Mouse (Mus musculus) adrenal gland, postnatal 25 days (tissue): ENCODE results near the gene P2rx6. TPM values are rescaled to one million over a fixed set of nuclear protein-coding genes. Genes with fewer than 3 reads are reported as not detected.
"Not testable (repeated sequence)": the region's sequence is repeated elsewhere in the genome, so short reads cannot be mapped to it uniquely, and the experiment has no call there.

ENCODE experiments used
- DNase-seq: peaks from one replicate; pipeline ENCODE4 v3.0.0; 2021; ENCODE audit warnings: mixed read lengths
- total RNA-seq: library from RNA; stranded (reverse); gene quantifications from 2 replicates; pipeline ENCODE4 v1.2.3, GENCODE M21; 2021

P2rx6 gene
- total RNA-seq, 1 experiment from 2014 or later: 0.61 TPM

DNA sequence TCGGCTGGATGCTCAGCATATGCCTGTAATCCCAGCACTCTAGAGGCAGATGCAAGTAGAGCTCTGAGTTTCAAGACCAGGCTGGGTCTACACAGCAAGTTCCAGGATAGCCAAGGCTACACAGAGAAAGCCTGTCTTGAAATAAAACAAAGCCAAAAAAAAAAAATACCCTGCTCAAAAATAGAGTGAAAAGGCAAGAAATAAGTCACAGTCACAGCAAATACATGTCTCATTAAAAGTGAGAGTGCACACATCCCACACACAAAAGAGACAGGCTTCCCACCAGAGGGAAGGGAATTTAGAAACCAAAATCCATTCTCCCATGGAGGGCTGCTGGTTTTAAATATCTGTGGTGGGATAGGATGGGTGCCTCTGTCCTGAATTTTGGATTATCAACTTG lies 1.9 kb downstream of the P2rx6 start:
- DNase-seq: no peak

DNA sequence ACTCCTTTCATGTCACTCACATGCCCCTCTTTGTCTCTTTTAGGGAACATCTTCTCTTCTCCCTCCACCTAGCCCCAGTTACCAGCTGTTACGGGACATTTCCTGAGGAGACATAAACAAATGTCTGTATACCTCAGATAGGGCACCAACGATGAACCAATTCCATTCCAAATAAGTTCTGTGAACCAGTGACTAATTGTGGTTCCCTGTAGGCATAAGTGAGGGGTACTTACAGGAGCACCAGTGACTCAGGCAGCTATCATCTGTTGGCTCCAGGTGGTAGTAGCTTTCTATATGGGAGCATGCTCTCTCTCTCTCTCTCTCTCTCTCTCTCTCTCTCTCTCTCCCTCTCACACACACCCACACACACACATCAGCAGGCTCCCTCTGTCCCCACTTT lies 2.5 kb downstream of the P2rx6 start:
- DNase-seq: no peak

DNA sequence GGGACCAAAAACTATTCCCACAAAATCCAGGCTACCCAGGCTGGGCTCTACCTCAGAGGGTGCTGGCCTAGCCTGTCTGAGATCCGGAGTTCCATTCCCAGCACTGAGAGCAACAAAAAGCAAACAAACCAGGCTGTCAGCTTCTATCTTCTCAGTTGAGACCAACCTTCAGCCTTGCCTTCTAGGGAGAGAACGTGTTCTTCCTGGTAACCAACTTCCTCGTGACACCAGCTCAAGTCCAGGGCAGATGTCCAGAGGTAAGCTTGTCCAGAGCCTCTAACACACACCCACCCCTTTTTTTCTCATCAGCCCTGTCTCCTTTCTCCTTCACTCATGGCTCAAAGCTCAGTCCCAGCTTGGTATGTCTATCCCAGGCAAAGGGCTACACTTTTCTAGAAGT lies 3.1 kb downstream of the P2rx6 start:
- no peak for DNase-seq

GRCm38 (mm10) chr16:17566186-17566585 lies 4.5 kb downstream of the P2rx6 start:
- DNase-seq: no peak

DNA sequence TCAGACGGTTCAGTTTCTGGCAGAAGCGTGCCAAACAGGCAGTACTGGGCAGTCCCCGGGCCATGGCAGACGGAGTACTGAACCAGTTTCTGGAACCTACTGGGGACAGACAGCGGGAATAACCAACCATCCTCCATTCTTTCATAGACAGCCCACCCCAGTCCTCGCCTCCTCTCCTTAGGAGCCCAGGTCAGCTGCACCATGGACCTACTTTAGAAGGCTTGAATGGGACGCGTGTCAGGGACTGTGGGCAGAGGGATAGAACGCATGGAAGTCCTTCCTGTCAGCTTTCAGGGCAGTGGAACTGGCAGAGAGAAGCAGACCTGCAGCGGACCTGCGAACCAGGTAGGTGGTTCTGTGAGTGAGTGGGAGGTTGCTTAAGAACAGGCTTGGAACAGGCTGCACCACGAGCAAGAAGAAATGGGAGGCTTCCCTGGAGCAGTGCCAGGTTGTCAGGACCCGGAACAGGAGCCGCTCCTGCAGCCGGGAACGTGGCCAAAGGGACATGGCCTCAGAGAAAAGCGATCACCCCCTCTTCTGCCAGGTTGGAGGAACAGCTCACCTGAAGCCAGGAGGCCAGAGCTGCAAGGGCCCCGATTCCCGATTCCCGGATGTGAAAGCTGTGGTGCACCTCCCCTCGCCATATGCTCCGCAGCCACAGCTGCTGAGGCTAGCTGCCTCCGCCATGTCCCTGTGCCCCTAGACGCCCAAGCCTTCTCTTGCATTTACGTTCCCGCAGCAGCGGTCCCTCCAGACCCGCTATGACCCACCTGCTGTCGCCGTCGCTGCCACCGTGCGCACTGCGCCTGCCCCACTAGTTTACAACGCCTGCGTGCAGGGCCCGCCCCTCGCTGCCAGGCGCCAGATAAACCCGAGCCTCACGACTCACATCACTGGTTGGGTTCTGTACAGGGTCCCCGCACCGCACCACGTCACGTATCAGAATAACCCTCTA lies 14.5 kb downstream of the P2rx6 start:
- peak; percentile 69 for DNase-seq

GRCm38 (mm10) chr16:17576825-17577215 lies 15.1 kb downstream of the P2rx6 start:
- DNase-seq: no peak

- DNase-seq: no peak
Measured at GRCm38 (mm10) chr16:17583064-17583463, 21.4 kb downstream of the P2rx6 start, which contains the start of gene Slc7a4. Slc7a4 (minus strand) TSS chr16:17583214.

DNA sequence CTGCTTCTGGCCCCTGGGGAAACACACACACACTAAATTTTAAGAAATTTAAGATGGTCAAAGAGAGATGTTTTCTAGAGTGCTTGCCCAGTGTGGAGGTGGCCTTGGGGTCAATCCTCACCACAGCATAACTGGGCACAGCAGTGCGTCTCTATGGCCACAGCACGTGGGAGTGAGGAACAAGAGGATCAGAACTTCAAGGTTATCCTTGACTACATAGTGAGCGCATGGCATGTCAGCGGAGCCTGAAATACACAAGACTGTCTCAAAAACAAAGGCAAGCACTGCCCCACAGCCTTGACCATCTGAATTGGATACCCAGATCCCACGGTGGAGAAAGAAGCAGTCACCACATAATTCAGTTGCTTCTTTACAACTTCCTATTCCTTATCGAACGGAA lies 22.9 kb downstream of the P2rx6 start:
- peak; percentile 21 for DNase-seq

- DNase-seq: no peak
Measured at GRCm38 (mm10) chr16:17590731-17591130, 29.0 kb downstream of the P2rx6 start.

DNA sequence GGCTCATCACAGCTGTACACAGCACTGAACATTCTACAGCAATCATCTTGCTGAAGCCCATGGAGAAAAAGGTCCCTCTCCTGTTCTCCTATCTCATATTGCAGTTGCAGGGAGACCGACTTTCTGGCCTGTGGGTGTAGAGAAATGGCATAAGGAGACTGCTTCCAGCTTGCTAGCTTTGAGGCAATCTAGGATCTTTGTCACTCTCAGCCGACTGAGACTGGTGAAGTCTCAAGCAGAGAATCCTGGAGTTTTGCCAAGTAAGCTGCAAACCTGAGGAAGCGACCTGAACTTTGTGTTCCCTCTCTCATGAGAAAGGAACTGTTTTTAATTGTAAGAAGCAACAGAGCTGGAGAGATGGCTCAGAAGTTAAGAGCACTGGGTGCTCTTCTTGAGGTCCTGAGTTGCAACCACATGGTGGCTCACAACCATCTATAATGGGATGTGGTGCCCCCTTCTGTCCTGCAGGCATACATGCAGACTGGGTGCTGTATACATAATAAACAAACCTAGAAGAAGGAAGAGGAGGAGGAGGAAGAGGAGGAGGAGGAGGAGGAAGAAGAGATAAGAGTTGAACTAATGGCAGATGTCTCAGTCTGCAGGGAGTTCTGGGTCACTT lies 39.4 kb downstream of the P2rx6 start:
- no peak for DNase-seq

GRCm38 (mm10) chr16:17604941-17605340 lies 43.3 kb downstream of the P2rx6 start:
- no peak for DNase-seq

- DNase-seq: no peak
Measured at GRCm38 (mm10) chr16:17605684-17606083, 44.0 kb downstream of the P2rx6 start.

DNA sequence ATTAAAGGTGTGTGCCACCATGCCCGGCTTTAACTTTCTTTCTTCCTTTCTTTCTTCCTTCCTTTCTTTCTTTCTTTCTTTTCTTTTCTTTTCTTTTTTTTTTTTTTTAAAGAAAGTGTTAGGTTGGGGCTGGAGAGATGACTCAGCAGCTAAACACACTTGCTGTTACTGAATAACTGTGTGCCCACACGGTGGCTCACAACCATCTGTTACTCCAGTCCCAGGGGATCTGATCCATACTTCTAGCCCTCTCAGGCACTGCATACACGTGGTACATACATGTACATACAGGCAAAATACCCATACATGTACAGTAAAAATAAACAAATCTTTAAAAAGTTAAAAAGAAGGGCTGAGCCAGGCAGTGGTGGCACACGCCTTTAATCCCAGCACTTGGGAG lies 49.7 kb downstream of the P2rx6 start:
- no peak for DNase-seq

GRCm38 (mm10) chr16:17614740-17615139 lies 53.1 kb downstream of the P2rx6 start:
- DNase-seq: not testable (repeated sequence)

DNA sequence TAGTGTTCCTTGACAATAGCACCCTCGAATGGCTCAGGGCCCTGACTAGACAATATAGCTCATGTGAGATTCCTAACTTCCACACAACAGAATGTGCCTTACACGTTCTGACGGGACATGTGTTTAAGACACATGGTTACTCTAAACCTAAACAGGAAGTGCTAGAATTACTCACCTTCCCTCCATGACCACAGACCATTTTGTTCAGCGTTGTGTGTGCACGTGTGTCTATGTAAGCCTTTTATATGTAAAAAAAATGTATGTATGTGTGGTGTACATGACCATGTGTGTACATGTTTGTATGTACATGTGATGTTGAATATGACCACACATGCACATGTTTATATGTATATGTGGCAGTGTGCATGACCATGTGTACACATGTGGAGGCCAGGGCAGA lies 54.5 kb downstream of the P2rx6 start:
- DNase-seq: no peak

DNA sequence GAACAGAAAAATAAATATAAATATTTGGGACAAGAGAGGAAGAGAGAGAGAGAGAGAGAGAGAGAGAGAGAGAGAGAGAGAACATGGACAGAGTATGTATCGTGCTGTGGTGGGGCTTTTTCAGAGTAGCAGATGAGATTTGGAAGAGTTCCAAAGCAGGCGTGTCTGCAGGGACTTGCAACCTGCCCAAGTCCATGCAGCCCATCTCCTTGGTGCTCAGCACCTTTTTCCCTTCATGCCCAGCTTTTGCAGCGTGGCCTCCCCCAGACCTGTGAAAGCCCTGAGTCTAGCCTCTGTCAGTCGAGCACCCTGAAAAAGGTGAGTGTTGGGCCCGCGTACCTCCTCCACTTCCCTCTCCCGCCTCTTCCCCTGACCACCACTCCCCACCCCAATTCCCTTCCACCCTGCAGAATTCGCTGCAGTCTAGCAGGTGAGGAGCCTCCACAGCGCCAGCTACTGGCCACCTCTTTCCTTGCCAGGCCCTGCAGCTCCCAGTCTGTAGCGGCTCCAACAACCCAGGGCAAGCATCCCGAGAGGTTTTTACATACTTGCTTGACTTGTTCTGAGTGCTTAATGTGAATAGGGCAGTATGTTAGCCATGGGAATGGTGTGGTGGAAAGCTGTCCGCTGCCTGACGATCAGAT lies 56.4 kb downstream of the P2rx6 start:
- DNase-seq: peak; percentile 35

DNA sequence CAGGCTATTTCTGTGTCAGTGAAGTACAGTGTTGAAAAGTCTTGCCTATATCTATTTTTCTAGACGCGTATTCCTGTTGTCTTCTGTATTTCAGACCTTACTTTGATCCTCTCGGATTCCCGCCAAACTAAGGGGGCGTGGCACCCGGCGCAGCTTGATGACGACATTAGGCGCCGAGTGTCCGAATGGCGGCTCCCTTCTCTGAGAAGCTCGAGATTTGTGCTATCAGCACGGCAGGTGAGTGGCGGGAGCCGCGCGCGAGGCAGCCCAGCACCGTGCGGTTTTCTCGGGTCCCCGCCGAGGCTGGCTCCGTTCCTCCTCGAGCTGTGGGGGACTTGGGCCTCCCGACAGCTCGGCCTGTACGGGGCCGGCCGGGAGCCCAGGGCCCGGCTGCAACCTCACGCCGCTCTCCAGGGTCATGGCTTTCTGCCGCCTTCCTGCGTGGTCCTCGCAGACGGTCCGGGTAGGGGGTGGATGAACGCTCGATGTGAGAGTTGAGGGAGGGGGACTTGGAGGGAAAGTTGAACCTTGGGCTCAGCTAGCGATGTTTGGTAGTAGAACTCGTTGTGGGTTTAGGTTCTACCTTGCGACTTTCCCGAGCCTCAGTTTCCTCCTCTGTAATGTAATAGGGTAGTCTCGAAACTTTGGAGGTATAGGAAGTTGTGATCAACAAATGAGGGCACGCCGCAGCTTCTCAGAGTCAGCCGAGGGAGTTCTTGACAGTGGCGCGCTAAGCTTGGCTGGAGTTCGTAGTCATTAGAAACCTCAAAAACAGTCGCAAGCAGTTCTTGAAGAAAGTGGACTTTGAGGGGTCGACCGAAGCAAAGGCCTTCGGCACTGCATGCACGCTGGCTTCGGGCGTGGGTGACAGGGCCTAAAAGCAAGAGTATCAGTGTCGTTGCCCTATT lies 57.8 kb downstream of the P2rx6 start, which contains the start of gene Smpd4:
Smpd4 (plus strand) TSS at position 157 of the 908 bp plus-strand sequence.
- peak; percentile 92 for DNase-seq

DNA sequence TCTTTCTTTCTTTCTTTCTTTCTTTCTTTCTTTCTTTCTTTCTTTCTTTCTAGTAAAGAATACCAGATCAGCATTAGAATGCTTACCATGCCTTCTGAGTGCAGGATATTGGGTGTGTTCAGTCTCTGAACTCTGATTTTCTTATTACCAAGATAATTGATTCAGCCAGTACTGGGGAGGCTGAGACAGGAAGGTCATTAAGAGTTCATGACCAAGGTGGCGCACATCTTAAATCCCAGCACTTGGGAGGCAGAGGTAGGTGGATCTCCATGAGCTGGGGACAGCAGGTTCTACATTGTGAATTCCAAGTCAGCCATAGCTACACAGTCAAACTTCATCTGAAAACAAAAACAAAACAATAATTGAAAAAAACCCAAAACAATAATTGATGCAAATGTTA lies 60.3 kb downstream of the P2rx6 start:
- DNase-seq: no peak

GRCm38 (mm10) chr16:17625488-17626268 lies 64.0 kb downstream of the P2rx6 start:
- no peak for DNase-seq

DNA sequence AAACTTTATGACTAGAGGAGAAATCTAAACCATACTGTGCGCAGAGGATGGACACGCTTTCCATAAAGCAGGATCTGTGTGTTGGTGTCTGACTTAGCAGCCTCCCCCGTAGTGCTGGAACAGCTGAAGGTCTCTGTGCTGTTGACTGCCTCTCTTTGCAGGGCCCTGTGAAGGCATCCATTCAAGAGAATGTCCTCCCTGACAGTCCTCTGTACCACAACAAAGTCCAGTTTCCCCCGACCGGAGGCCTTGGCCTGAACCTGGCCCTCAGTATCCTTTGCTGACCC lies 64.5 kb downstream of the P2rx6 start:
- no peak for DNase-seq
